Mouse (Mus musculus) midbrain, embryonic 13.5 days (tissue): ENCODE results near the gene Tcf21. TPM values are rescaled to one million over a fixed set of nuclear protein-coding genes. Genes with fewer than 3 reads are reported as not detected.

Experiments used
- polyA plus RNA-seq: library from polyadenylated mRNA; unstranded; fragments of >200 nt; fragmentation: Nextera tagmentation; extraction: Ambion mirVana; gene quantifications from 2 replicates; pipeline ENCODE4 v1.2.1, GENCODE M21; 2015

Tcf21 gene
- polyA plus RNA-seq, 1 experiment from 2014 or later: 0.32 TPM

Other genes starting within 250 kb of the Tcf21 start
- gene Slc2a12, start 175.2 kb downstream of the Tcf21 start, polyA plus RNA-seq: 3.5 and 4.2 TPM in 2 replicates
- gene Tbpl1, start 88.2 kb downstream of the Tcf21 start, polyA plus RNA-seq: 124 and 127 TPM in 2 replicates